ENCODE assay signal across 8 mouse cellular contexts in genomic region chr16:4624074-4624473, GRCm38 (mm10). TPM values are rescaled to one million over a fixed set of nuclear protein-coding genes. Genes with fewer than 3 reads are reported as not detected.
DNase-seq lines count a peak whose midpoint lies in the region; ATAC-seq and TF ChIP-seq lines count a peak whose summit lies in the region.

No protein-coding gene starts in this region.

- no peaks in the 10 kb centered on the region for H3K36me3 ChIP-seq in kidney, adult 2 months (ENCODE audit: control insufficient read depth, insufficient read depth, low read length)
- 0 out of 2 replicates have a peak, but pooled peaks cover 3% of the 10 kb centered on the region for H3K36me3 ChIP-seq in hindbrain, embryonic 16.5 days (ENCODE audit: control insufficient read depth, insufficient read depth, low read length)
- peaks cover 6% of the 10 kb centered on the region; the same call in 1 of the 2 replicates for H3K36me3 ChIP-seq in midbrain, embryonic 15.5 days (replicated peaks)

- no peaks in the 10 kb centered on the region for H3K9me3 ChIP-seq in hindbrain, embryonic 16.5 days (ENCODE audit: control insufficient read depth, low read length)
- no peaks in the 10 kb centered on the region for H3K9me3 ChIP-seq in midbrain, embryonic 15.5 days

- peak overlapping the region; percentile 64 for H3K4me2 ChIP-seq in hindbrain, embryonic 16.5 days (ENCODE audit: low read length)
- peak overlapping the region; percentile 65 for H3K4me2 ChIP-seq in midbrain, embryonic 15.5 days

- peaks cover 25% of the 10 kb centered on the region for H3K4me1 ChIP-seq in kidney, adult 2 months (ENCODE audit: control insufficient read depth, insufficient read depth, low read length)
- peaks cover 16% of the 10 kb centered on the region for H3K4me1 ChIP-seq in brown adipose tissue, adult 24 weeks (ENCODE audit: control insufficient read depth, insufficient read depth, insufficient read length, low read length)
- peaks cover 11% of the 10 kb centered on the region for H3K4me1 ChIP-seq in hindbrain, embryonic 16.5 days (ENCODE audit: control insufficient read depth, insufficient read depth, low read depth, low read length)
- peaks cover 30% of the 10 kb centered on the region for H3K4me1 ChIP-seq in midbrain, embryonic 15.5 days

- H3K27ac ChIP-seq in kidney, adult 2 months (ENCODE audit: insufficient read depth, low read depth, low read length), result peak overlapping the region; percentile 85
- H3K27ac ChIP-seq in brown adipose tissue, adult 24 weeks (replicated peaks; ENCODE audit: low read depth, low read length), result peak overlapping the region; percentile 78
- peak overlapping the region; percentile 89 for H3K27ac ChIP-seq in hindbrain, embryonic 16.5 days (ENCODE audit: low read depth, low read length)
- H3K27ac ChIP-seq in midbrain, embryonic 15.5 days, result peak overlapping the region; percentile 85

- ATAC-seq in hindbrain, embryonic 16.5 days, result peak; percentile 22
- ATAC-seq in midbrain, embryonic 15.5 days (replicated peaks), result peak; percentile 32

- H3K9ac ChIP-seq in hindbrain, embryonic 16.5 days (ENCODE audit: low read depth, low read length), result peak overlapping the region; percentile 88
- peak overlapping the region; percentile 69 for H3K9ac ChIP-seq in midbrain, embryonic 15.5 days

- H3K4me3 ChIP-seq in kidney, adult 2 months (ENCODE audit: insufficient read depth, low read depth, low read length), result peak overlapping the region; percentile 80
- H3K4me3 ChIP-seq in brown adipose tissue, adult 24 weeks (ENCODE audit: insufficient read depth, low read depth, low read length), result peak overlapping the region; percentile 88
- H3K4me3 ChIP-seq in hindbrain, embryonic 16.5 days (ENCODE audit: low read length), result peak overlapping the region; percentile 76
- H3K4me3 ChIP-seq in midbrain, embryonic 15.5 days, result peak overlapping the region; percentile 67

- no peak for TF ChIP-seq CTCF in kidney, adult 2 months (conservative IDR thresholded peaks at IDR 0.05; ENCODE audit: insufficient read depth, insufficient read length, low read depth, low read length)

- no peaks in the 10 kb centered on the region for H3K27me3 ChIP-seq in kidney, adult 2 months (replicated peaks; ENCODE audit: control insufficient read depth, insufficient read depth, low read length)
- no peaks in the 10 kb centered on the region for H3K27me3 ChIP-seq in hindbrain, embryonic 16.5 days (replicated peaks; ENCODE audit: control insufficient read depth, insufficient read depth, low read length)
- H3K27me3 ChIP-seq in midbrain, embryonic 15.5 days (replicated peaks), result no peaks in the 10 kb centered on the region

- TF ChIP-seq POLR2A in kidney, adult 2 months (IDR thresholded peaks at IDR 0.05; ENCODE audit: low read depth, low read length), result no peak

- 15% methylated on average over 9 of the region's 9 CpGs for WGBS in kidney, adult 2 months
- 12% methylated on average over 9 of the region's 9 CpGs for WGBS in hindbrain, embryonic 16.5 days
- 17% methylated on average over 9 of the region's 9 CpGs for WGBS in midbrain, embryonic 15.5 days

- DNase-seq in kidney, adult 2 months, result peak; percentile 12
- DNase-seq in kidney, postnatal 14 days, result no peak
- DNase-seq in gastrocnemius, postnatal 10 days, result no peak
- no peak for DNase-seq in frontal cortex, postnatal 25 days (ENCODE audit: low spot score in 2 of 2)
- DNase-seq in right cerebral cortex, postnatal 14 days, result no peak

RNA-seq across cellular contexts. Expression of gene Pam16, which starts 0.7 kb away (rescaled TPM):
- 27.3 and 41.8 TPM in 2 replicates for polyA plus RNA-seq in kidney, adult 2 months (2012; rRNA removed)
- 140 and 178 TPM in 2 replicates for polyA plus RNA-seq in brown adipose tissue, adult 24 weeks (2012; ENCODE audit: insufficient read depth, insufficient read length, missing spikeins)
- polyA plus RNA-seq in hindbrain, embryonic 16.5 days (2015; fragmentation: Nextera tagmentation; extraction: Ambion mirVana), result 139 and 150 TPM in 2 replicates
- 139 and 154 TPM in 2 replicates for polyA plus RNA-seq in midbrain, embryonic 15.5 days (2015; fragmentation: Nextera tagmentation; extraction: Ambion mirVana)
- total RNA-seq in gastrocnemius, postnatal 10 days (2021), result 10 to 100 TPM; 79.3 to 82.7 TPM

RNA-seq across cellular contexts. Expression of gene Vasn, which starts 15.7 kb away (rescaled TPM):
- polyA plus RNA-seq in kidney, adult 2 months (2012; rRNA removed), result 34.6 and 42.3 TPM in 2 replicates
- polyA plus RNA-seq in brown adipose tissue, adult 24 weeks (2012; ENCODE audit: insufficient read depth, insufficient read length, missing spikeins), result 4.2 and 4.4 TPM in 2 replicates
- polyA plus RNA-seq in hindbrain, embryonic 16.5 days (2015; fragmentation: Nextera tagmentation; extraction: Ambion mirVana), result 6.0 and 7.0 TPM in 2 replicates
- polyA plus RNA-seq in midbrain, embryonic 15.5 days (2015; fragmentation: Nextera tagmentation; extraction: Ambion mirVana), result 5.2 and 5.8 TPM in 2 replicates
- total RNA-seq in gastrocnemius, postnatal 10 days (2021), result 10 to 100 TPM in 1 of 2 experiments, 1 to 10 TPM in 1; 9.7 to 13.0 TPM

RNA-seq across cellular contexts. Expression of gene Dnaja3, which starts 15.7 kb away (rescaled TPM):
- 57.8 and 72.9 TPM in 2 replicates for polyA plus RNA-seq in kidney, adult 2 months (2012; rRNA removed)
- 193 and 221 TPM in 2 replicates for polyA plus RNA-seq in brown adipose tissue, adult 24 weeks (2012; ENCODE audit: insufficient read depth, insufficient read length, missing spikeins)
- polyA plus RNA-seq in hindbrain, embryonic 16.5 days (2015; fragmentation: Nextera tagmentation; extraction: Ambion mirVana), result 70.6 and 71.9 TPM in 2 replicates
- 62.1 and 65.5 TPM in 2 replicates for polyA plus RNA-seq in midbrain, embryonic 15.5 days (2015; fragmentation: Nextera tagmentation; extraction: Ambion mirVana)
- 10 to 100 TPM; 71.4 to 87.2 TPM for total RNA-seq in gastrocnemius, postnatal 10 days (2021)

RNA-seq across cellular contexts. Expression of gene Glis2, which starts 29.6 kb away (rescaled TPM):
- polyA plus RNA-seq in kidney, adult 2 months (2012; rRNA removed), result 210 and 226 TPM in 2 replicates
- 2.9 and 5.7 TPM in 2 replicates for polyA plus RNA-seq in brown adipose tissue, adult 24 weeks (2012; ENCODE audit: insufficient read depth, insufficient read length, missing spikeins)
- polyA plus RNA-seq in hindbrain, embryonic 16.5 days (2015; fragmentation: Nextera tagmentation; extraction: Ambion mirVana), result 13.0 and 14.2 TPM in 2 replicates
- polyA plus RNA-seq in midbrain, embryonic 15.5 days (2015; fragmentation: Nextera tagmentation; extraction: Ambion mirVana), result 12.3 and 17.3 TPM in 2 replicates
- 10 to 100 TPM; 22.2 to 32.3 TPM for total RNA-seq in gastrocnemius, postnatal 10 days (2021)

RNA-seq across cellular contexts. Expression of gene Coro7, which starts 55.5 kb away (rescaled TPM):
- polyA plus RNA-seq in kidney, adult 2 months (2012; rRNA removed), result 43.1 and 54.5 TPM in 2 replicates
- 10.6 and 28.7 TPM in 2 replicates for polyA plus RNA-seq in brown adipose tissue, adult 24 weeks (2012; ENCODE audit: insufficient read depth, insufficient read length, missing spikeins)
- 32.1 and 36.6 TPM in 2 replicates for polyA plus RNA-seq in hindbrain, embryonic 16.5 days (2015; fragmentation: Nextera tagmentation; extraction: Ambion mirVana)
- 32.1 and 33.2 TPM in 2 replicates for polyA plus RNA-seq in midbrain, embryonic 15.5 days (2015; fragmentation: Nextera tagmentation; extraction: Ambion mirVana)
- 10 to 100 TPM; 16.3 to 23.3 TPM for total RNA-seq in gastrocnemius, postnatal 10 days (2021)
